Mouse (Mus musculus) activated CD4-positive, CD25-positive, alpha-beta regulatory T cell, adult 4 months (primary cell): Measurements from ENCODE around the gene Abcc5. TPM values are rescaled to one million over a fixed set of nuclear protein-coding genes. Genes with fewer than 3 reads are reported as not detected.
A peak's percentile ranks its signal among the peaks of the same experiment; 100 is the strongest.

Source experiments
- ATAC-seq: one replicate; pipeline ENCODE4 v1.8.0; 2017
- polyA plus RNA-seq, 2 experiments: library from polyadenylated mRNA; unstranded; fragments of 100-300 nt; shearing (Covaris generic); gene quantifications; one replicate each; pipeline ENCODE4 v1.2.1; 2017

Gene Abcc5
- polyA plus RNA-seq, 2 experiments from 2014 or later = 25.1 to 25.4 TPM

DNA sequence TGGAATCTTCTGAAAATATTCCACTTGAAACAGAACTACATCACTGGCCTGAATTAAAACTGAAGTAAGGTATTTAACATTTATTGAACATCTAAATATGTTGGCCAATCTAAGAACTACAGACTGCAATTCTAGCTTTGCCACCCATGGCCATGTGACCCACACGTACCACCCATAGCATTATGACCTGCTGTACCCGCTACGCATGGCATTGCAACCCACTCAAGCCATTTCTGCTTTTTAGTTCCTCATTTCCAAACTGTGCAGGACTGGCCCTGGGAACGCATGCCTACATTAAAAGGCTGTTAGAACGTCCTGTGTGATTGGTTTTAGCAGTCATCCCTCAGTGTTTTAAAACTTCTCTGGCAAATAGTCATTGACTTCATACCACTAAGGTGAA is 68.4 kb downstream of the Abcc5 start:
- no peak for ATAC-seq

GRCm38 (mm10) chr16:20354762-20355161 is 71.4 kb downstream of the Abcc5 start:
- ATAC-seq = no peak

DNA sequence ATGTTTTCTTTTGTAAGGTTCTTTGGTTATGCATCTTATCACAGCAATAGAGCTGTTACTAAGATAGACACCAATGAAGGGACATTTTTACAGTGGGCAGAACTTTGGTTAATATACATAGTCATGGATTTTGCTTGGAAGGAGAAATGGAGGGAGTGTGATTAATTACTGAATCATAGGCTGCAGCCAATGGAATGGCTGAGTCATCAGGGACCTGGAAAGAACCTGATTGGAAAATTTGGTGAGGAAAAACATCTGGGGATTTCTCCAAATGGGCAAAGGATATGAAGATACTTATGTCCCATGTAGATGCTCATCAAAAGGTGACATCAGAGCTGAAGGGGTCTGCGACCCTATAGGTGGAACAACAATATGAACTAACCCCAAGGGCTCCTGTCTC is 72.2 kb downstream of the Abcc5 start:
- ATAC-seq = no peak

GRCm38 (mm10) chr16:20345464-20345863 is 80.7 kb downstream of the Abcc5 start:
- ATAC-seq = no peak

GRCm38 (mm10) chr16:20338616-20339015 is 87.6 kb downstream of the Abcc5 start:
- ATAC-seq = no peak

DNA sequence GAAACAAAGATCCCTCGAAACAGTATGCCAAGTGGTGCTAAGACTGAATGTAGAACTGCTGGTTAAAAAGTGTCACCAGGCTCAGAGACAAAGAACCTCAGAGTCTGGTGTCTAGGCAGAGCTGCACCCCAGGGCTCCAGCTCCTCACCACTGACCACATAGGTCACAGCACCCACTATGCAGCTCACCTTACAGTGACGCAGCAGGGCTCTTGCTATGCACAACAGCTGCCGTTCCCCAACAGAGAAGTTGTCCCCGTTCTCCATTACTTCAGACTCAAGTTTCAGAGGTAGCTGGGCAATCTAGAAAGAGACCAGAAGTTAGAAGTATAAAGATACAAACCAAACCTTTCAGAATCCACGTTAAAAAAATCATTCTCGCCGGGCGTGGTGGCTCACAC is 91.3 kb downstream of the Abcc5 start:
- ATAC-seq = no peak

DNA sequence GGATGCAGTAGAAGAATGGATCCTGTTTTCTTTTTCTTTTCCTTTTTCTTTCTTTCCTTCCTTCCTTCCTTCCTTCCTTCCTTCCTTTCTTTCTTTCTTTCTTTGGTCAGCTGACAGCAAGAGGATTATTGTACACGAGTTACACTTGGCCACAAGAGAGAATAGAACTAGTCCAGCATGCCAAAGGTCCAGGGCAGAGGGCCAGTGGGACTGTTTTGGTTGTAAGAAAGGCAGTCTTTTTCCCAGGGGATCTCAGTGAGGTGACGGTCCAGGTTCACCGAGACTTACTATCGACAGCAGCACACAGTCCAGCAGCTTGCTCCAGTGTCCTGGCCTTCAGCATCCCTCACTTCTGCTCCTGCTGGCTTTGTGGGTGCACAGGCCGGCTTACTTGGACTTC is 97.9 kb downstream of the Abcc5 start:
- ATAC-seq = no peak

GRCm38 (mm10) chr16:20325286-20325685 is 100.9 kb downstream of the Abcc5 start, which contains the start of gene Cyp2ab1:
Cyp2ab1 (minus strand) TSS chr16:20325404.
- no peak for ATAC-seq

GRCm38 (mm10) chr16:20323907-20324306 is 102.3 kb downstream of the Abcc5 start:
- ATAC-seq = no peak

DNA sequence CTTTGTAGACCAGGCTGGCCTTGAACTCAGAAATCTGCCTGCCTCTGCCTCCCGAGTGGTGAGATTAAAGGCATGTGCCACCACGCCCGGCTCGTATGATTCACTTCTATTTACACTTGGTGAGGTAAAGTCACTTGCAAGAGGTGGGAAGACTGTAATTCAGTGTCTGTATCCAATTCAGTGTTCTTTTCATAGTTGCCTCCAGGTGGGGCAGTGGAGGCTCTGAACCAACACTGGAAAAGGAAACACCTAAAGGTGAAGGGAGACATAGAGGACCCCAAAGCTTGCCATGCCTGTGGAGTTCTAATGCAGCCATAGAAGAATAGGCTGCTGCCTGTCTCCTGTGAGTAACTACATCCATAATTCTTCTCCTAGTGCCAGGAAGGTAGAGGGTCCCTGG is 103.9 kb downstream of the Abcc5 start:
- no peak for ATAC-seq

DNA sequence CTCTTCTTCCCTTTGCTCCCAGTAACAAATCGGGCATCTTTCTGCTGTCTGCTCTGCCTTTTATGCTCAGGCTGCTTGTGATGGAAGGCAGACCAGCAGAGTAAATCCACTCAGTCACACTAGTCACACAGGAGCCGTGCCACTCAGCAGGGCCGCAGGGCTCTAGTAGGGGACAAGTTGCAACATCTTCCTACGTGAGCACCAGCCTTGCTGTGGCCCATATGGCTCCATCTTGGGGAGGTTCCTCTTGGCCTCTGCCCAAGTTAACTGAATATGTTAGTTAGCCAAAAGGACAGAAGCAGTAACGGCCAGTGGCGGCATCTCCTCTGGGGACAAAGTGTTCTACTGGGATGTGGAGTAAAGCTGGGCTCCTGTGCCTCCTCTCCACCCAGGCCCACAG is 109.4 kb downstream of the Abcc5 start:
- ATAC-seq = no peak

DNA sequence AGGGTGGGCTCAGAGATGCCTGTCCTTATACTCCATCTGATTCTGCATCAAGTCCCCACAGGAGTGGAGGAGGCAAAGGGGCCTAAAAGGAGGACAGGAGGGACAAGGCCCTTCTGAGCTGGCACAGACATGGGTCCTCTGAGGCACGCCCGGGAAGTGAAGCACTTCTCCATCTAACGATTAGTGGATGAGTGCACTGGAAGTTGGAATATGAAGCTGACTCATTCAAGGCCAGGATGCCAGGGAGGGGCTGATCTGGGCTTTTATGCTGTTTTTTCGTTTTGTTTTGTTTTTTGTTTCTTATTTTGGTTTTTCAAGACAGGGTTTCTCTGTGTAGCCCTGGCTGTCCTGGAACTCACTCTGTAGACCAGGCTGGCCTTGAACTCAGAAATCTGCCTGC is 110.9 kb downstream of the Abcc5 start:
- no peak for ATAC-seq

- ATAC-seq = no peak
Observed at GRCm38 (mm10) chr16:20312272-20312671, 113.9 kb downstream of the Abcc5 start.

DNA sequence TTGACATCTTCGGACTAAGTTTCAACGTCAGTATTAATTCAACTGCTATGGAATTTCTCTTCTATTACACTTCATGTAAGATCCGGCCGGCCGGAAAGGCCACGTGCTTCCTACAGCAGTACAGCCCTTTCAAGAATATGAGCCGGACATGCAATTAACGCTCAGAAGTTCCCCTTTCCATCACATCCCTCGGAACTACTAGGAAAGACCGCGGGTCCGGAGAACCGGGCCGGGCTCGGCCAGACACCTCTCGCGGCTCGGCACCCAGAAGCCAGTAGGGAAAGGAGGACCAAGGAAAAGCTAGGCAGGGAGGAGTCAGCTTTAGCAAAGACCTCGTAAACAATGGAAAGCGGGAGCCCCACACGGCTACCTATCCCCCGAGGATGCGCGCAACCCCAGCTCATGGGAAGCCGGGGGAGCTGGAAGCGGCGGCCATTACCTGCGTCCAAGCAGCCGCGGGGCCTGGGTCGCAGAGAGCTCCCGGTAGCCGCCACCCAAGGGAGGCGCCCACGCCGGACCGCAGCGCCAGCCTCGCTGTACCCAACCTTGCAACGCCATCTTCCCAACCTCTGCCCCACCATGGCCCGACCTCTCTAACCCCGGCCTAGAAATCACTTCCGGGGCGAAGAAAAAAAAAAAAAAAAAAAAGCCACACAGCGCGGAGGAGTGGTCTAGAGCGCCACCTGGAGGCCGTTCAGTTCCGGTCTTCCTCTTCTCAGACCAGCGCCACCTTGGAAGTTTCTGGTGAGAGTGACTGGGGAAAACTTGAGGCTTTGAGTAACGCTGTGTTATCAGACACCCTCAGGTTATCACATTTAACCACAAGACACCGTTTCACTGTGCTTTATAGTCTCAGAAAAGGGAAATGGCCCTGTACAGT is 124.2 kb downstream of the Abcc5 start, which contains the start of gene Parl:
Gene Parl (minus strand): TSS at position 618 of the 880 bp plus-strand sequence.
- peak; percentile 94 for ATAC-seq

DNA sequence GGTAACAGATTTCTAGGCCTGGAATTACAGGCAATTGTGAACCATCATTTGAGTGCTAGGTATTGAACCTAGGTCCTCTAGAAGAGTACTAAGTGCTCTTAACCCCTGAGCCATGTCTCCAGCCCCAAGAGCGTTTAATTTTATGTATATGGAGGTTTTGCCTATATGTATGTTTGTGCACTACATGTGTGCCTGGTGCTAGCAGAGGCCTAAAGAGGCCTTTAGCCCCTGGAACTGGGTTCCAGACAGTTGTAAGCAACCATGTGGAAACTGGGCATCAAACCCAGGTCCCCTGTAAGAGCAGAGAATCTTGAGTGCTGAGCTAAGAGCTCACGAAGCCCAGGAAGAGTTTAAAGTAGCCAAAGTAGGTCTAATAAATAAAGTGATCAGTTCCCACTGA is 126.1 kb downstream of the Abcc5 start:
- ATAC-seq = no peak

Other genes with a start within 250 kb of the Abcc5 start
- under 1 TPM in 1 of 2 experiments, not detected in 1; 0.14 TPM for gene Map6d1, start 185.0 kb downstream of the Abcc5 start, polyA plus RNA-seq
- 10 to 100 TPM; 72.4 to 74.6 TPM for gene Parl, start 124.0 kb downstream of the Abcc5 start, polyA plus RNA-seq
- gene Cyp2ab1, start 101.0 kb downstream of the Abcc5 start, polyA plus RNA-seq = not detected
- gene Eif2b5, start 72.4 kb upstream of the Abcc5 start, polyA plus RNA-seq = 10 to 100 TPM; 13.7 to 14.5 TPM
- gene Dvl3, start 90.6 kb upstream of the Abcc5 start, polyA plus RNA-seq = 10 to 100 TPM; 13.2 to 13.7 TPM
- 100 to 1,000 TPM; 467 to 550 TPM for gene Ap2m1, start 109.1 kb upstream of the Abcc5 start, polyA plus RNA-seq
- gene Abcf3, start 122.2 kb upstream of the Abcc5 start, polyA plus RNA-seq = 10 to 100 TPM; 49.5 to 57.2 TPM
- gene Vwa5b2, start 163.1 kb upstream of the Abcc5 start, polyA plus RNA-seq = under 1 TPM; 0.11 to 0.42 TPM
- gene Eef1akmt4, start 185.2 kb upstream of the Abcc5 start, polyA plus RNA-seq = 10 to 100 TPM; 19.0 to 25.6 TPM
- not detected for gene Gm49333, start 185.2 kb upstream of the Abcc5 start, polyA plus RNA-seq
- 10 to 100 TPM; 28.2 to 31.8 TPM for gene Alg3, start 185.3 kb upstream of the Abcc5 start, polyA plus RNA-seq
- not detected for gene Camk2n2, start 194.9 kb upstream of the Abcc5 start, polyA plus RNA-seq
- not detected for gene Ece2, start 203.4 kb upstream of the Abcc5 start, polyA plus RNA-seq
- gene Psmd2, start 225.3 kb upstream of the Abcc5 start, polyA plus RNA-seq = 100 to 1,000 TPM; 152 to 157 TPM
- gene Eif4g1, start 241.9 kb upstream of the Abcc5 start, polyA plus RNA-seq = 10 to 100 TPM; 44.6 to 82.1 TPM